Mouse (Mus musculus): ENCODE results near the gene Hpse2.
"Not testable (repeated sequence)": the region's sequence is repeated elsewhere in the genome, so short reads cannot be mapped to it uniquely, and the experiment has no call there.

The Hpse2 gene

DNA sequence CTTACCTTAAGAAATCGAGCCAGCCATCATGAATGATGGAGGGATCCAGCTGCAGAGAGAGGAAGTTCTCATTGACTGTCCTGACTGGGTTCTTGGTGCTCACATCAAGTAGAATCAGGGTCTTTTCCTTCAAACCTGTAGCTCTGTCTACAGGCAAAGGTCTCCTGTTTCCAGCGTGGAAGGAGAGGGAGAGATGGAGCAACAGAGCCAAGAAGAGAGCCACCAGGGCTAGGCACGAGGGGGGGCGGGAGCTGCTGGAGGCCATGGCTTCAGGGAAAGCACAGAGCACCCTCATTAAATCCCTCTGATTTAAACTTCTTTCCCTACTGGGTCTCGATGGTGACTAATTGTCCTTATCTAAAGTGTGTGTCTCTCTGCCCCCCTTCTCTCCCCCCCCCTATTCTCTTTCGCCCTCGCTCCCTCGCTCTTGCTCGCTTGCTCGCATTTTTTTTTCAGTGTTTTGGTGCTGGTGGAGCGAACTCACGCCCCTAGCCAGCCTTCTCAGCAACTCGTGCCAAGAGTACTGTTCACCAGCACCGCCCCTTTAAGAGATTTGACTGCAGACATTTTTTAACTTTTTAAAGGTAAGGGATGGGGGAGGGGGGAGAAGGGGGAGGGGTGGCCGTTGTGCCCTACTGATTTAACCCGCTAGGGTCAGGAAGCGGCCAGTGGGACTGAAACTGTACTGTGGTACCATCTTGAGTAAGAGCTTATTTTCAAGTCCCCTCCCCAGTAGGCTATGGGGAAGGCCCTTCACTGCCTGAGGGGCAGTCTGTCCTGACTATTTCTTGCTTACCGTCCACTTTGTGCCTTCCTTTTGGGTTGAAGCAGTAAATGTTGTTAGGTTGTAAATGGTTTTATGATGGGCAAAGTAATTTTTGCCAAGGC lies at the start of gene Hpse2:
Hpse2 (minus strand) TSS at position 339 of the 888 bp plus-strand sequence.
- DNase-seq (ENCODE audit: low spot score): no peak

- DNase-seq (ENCODE audit: low spot score): no peak
These were observed 39.5 kb upstream of the Hpse2 start for GRCm38 (mm10) chr19:43427446-43428224.

- DNase-seq (ENCODE audit: low spot score): no peak
These were observed 35.9 kb upstream of the Hpse2 start for GRCm38 (mm10) chr19:43424082-43424481.

DNA sequence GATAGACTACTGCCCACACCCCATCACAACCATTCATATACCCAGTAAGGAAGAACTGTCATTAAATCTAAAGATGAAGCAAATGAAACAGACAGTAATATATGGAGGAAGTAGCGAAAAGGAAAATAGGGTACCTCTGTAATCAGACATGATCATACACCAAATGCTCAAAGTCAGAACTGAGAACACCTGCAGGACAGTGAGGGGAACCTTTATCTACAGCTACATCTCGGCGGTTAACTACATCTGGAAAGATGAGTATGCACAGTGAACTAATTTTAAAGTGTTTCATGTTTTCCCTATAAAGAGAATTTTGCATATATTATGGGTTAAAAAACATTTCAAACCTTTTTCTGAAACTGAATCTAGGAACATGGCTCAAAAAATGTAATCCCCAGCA lies 32.4 kb upstream of the Hpse2 start:
- DNase-seq (ENCODE audit: low spot score): no peak

DNA sequence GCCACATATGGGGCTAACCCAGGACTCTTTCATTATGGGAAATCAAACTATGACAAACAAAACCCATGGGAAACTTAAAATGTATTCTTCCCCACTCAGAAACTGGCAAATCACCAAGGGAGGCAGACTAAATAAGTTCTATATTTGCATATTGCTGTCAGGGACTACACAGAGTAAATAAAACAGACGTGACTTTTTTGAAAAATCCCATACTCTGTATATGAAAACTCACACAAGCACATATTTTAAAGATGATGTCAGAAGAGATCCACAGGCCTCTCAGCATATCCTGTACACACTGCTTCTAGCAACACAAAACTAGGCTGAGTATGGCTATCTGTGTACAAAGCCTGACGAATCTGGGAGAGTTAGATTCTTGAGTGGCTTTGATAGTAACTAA lies 27.4 kb upstream of the Hpse2 start:
- DNase-seq (ENCODE audit: low spot score): no peak

DNA sequence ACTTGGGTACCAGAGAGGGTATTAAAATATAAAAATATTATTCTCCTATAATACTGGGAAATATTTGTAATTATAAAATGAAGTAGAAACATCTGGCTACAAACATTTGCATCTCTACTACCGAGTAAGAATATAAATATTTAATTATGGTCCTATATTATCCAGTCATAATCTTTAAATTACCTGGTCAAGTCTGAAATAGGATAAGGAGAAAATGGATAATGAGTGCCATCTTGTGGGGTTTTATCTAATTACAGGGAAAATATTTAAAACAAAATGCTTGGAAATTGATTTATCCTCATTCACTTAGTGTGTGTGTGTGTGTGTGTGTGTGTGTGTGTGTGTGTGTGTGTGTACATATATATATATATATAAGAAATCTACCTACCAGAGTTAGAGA lies 19.0 kb upstream of the Hpse2 start:
- no peak for DNase-seq (ENCODE audit: low spot score)

DNA sequence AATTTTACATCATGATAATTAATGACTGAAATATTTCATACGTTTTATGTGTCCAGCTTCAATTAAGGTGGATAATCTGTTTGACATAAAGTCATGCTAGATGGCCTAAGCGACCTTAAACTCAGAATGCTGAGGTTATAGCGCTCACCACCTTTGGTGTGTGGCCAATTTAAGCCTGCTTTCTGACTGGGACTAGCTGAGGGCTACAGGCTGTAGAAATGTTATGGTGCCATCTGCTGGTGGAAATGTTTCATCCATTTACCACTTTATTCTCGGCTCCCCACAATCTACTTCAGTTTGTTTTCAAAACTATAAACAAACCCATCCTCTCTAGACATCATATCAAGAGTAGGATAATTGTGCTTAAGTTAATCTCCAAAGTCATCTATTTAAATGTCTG lies 8.2 kb upstream of the Hpse2 start:
- DNase-seq (ENCODE audit: low spot score): no peak

- DNase-seq (ENCODE audit: low spot score): no peak
These were observed 934 bp downstream of the Hpse2 start for GRCm38 (mm10) chr19:43387071-43387770.

DNA sequence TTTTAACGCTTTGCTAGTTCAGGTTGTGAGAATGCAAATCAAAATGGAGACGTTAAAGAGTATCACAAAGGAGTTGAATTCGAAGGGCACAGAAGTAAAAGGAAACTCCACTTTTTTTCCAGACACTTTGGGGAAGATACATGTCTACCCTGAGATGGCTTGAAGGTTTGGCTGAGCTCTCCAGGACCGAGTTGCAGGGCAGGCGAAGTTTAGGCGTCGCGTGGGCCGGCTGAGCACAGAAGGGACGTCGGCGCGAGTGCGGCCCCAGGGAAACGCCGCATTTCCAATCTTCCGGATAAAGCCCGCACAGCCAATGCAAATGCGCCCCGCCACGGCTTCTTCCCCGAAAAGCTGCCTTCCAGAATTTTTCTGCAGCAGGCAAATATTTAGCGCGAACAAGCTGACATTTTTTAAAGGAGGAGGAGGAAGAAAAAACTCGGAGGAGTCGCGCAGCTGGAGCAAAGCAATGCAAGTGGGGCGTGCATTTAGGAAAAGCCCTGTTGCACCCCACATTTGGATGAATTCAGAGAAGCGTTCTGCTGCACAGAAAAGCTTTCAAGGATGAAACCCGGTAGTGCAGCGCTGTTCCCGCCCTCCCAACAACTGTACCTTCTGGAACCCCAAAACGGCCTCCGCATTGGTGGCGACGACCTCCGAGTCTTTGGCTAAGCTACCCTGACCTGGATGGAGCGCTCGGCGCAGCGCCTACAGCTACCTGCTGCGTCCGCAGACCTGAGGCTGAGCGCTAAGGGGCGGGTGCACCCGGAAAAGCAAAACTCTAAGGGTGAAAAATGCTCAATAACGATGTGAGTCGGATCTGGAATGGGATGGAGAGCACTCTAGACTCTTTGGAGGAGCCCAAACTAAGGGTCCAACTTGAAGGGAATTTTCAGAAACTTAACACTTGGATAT lies 1.9 kb downstream of the Hpse2 start:
- no peak for DNase-seq (ENCODE audit: low spot score)

GRCm38 (mm10) chr19:43385451-43385850 lies 2.7 kb downstream of the Hpse2 start:
- DNase-seq (ENCODE audit: low spot score): no peak

DNA sequence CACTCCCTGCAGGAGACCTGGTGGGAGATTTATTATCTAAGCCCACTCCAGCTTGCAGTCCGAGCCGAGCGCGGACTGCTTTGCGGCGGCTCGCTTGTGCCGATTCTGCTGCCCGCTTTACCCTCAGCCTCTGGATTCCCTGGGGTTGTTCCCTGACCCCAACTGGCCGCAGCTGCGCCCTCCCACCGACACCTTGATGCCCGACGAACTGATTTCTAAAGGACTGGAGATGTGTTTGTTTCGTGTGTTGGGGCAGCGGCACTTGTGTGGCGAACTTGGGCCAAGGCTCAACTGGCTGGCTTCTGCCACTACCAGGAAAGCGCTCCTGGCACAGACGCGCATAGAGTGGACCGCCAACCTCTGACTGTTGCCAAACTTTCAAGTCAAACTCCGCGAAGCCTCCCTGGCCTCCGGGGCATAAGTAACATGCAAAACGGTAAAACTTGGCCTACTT lies 3.1 kb downstream of the Hpse2 start:
- no peak for DNase-seq (ENCODE audit: low spot score)

- no peak for DNase-seq (ENCODE audit: low spot score)
These were observed 3.7 kb downstream of the Hpse2 start for GRCm38 (mm10) chr19:43384346-43384977.

DNA sequence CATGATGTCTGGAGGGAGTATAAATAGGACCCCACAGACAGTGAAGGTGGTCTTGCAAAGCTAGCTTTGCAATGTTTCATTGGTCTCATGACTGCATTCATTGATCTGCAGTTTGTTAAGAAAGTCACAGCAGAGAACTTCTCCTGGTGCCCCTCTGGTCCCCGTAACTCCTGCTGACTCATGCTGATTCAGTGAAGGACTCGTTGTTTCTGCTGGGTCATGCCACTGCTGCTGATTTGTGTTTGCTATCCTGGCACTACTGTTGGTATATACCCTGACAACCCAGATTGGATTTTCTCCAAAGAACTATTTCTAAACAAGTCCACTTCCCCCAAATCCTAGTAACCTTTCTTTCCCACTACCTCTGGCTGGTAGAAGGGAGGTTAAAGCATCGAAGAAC lies 29.3 kb downstream of the Hpse2 start:
- DNase-seq (ENCODE audit: low spot score): no peak

DNA sequence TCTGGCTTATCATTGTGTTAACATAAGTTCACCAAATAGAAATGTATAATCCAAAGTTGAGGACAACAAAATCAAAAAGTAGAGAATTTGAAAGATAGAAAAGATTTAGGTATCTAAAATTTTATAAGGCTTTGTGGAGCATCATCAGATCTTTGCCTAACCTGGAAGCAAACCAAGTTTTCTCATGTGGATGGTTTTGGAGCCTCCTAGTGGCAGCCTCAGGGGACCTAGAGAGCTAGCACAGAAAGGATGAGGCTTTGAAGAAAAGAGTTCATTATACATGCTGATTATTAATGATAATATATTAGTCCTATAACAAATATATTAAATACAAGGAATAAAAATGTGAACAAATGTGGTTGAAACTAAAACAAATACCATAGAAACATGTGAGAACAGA lies 77.0 kb downstream of the Hpse2 start:
- DNase-seq (ENCODE audit: low spot score): no peak

DNA sequence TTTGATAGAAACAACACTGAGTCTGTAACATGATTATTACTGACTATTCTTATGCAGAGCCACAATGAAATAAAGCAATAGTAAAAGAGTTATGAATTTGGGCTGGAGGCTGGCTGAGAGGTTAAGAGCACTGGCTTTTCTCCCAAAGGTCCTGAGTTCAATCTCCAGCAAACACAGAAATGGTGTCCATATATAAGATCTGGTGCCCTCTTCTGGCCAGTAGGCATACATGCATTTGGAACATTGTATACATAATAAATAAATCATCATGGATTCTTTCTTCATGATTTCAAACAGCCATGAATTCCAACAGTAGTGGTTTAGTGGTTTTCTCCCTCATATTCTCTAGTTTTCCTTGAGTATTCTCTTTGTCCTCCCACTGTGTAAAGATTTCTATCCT lies 81.4 kb downstream of the Hpse2 start:
- DNase-seq (ENCODE audit: low spot score): no peak

- DNase-seq (ENCODE audit: low spot score): not testable (repeated sequence)
These were observed 106.8 kb downstream of the Hpse2 start for GRCm38 (mm10) chr19:43281336-43281735.

DNA sequence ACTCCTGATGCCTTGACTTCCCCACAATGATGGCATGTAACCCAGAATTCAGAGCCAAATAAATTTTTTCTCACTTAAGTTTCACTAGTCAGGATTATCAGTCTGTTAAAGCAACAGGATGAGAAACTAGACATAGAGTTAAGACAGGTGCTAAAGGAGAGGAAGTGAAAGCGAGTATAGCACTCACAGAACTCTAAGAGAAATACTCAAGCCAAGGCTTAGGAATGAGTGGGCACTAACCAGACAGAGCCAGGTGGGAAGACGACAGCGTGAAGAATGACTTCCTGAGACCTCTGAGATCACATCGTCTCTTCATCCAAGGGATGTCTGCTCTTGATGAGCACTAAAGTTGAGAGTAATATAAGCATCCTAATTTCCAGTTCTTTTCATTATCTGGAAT lies 144.2 kb downstream of the Hpse2 start:
- DNase-seq (ENCODE audit: low spot score): no peak

GRCm38 (mm10) chr19:43231711-43232110 lies 156.4 kb downstream of the Hpse2 start:
- no peak for DNase-seq (ENCODE audit: low spot score)

GRCm38 (mm10) chr19:43193562-43193961 lies 194.6 kb downstream of the Hpse2 start:
- no peak for DNase-seq (ENCODE audit: low spot score)

- DNase-seq (ENCODE audit: low spot score): no peak
These were observed 212.7 kb downstream of the Hpse2 start for GRCm38 (mm10) chr19:43175437-43175965.

- DNase-seq (ENCODE audit: low spot score): no peak
These were observed 213.3 kb downstream of the Hpse2 start for GRCm38 (mm10) chr19:43174812-43175211.
